Mouse (Mus musculus) MEL (cell line): ENCODE data around the gene Pip4k2b. TPM values are rescaled to one million over a fixed set of nuclear protein-coding genes. Genes with fewer than 3 reads are reported as not detected.

Experiments
- DNase-seq: peaks from one replicate; pipeline ENCODE4 v3.0.0; 2011; ENCODE audit warnings: low read depth, low spot score
- H3K27ac ChIP-seq: 2 replicates; pipeline ENCODE4 v1.5.1; 2012; ENCODE audit warnings: low read depth, mild to moderate bottlenecking, control low read depth, low read length, moderate library complexity; ENCODE audit not compliant: control insufficient read depth
- H3K27me3 ChIP-seq, 2 experiments: fragments of 150-350 bp in 1 of 2; sonication (generic) in 1 of 2; 2 replicates each; pipeline ENCODE4 v1.6.1; 2012; ENCODE audit warnings: low read length in 2 of 2, mild to moderate bottlenecking in 2 of 2, improper control_type of control experiment in 1 of 2, moderate library complexity in 1 of 2; ENCODE audit not compliant: insufficient read depth in 2 of 2, control insufficient read depth in 1 of 2
- H3K36me3 ChIP-seq, 2 experiments: 2 replicates each; pipeline ENCODE4 v1.6.1; 2012 to 2014; ENCODE audit warnings: low read length in 2 of 2, improper control_type of control experiment in 1 of 2, inconsistent platforms in 1 of 2, mild to moderate bottlenecking in 1 of 2; ENCODE audit not compliant: insufficient read depth in 2 of 2, control insufficient read depth in 1 of 2
- H3K4me1 ChIP-seq, 2 experiments: fragments of 150-350 bp in 1 of 2; sonication (generic) in 1 of 2; 2 replicates each; pipeline ENCODE4 v1.6.1; 2012; ENCODE audit warnings: low read length in 2 of 2, improper control_type of control experiment in 1 of 2, mild to moderate bottlenecking in 1 of 2; ENCODE audit not compliant: insufficient read depth in 2 of 2, control insufficient read depth in 1 of 2
- H3K4me3 ChIP-seq, 2 experiments: fragments of 150-350 bp in 1 of 2; sonication (generic) in 1 of 2; 2 replicates each; pipeline ENCODE4 v1.5.1; 2012; ENCODE audit warnings: low read depth in 2 of 2, low read length in 2 of 2, mild to moderate bottlenecking in 2 of 2, moderate library complexity in 2 of 2, control low read depth in 1 of 2, improper control_type of control experiment in 1 of 2; ENCODE audit not compliant: control insufficient read depth in 1 of 2, insufficient read depth in 1 of 2
- H3K79me2 ChIP-seq: 2 replicates; pipeline ENCODE4 v1.6.1; 2012; ENCODE audit warnings: mild to moderate bottlenecking, low read length, moderate library complexity; ENCODE audit not compliant: control insufficient read depth, poor library complexity, insufficient read depth
- H3K9ac ChIP-seq: 2 replicates; pipeline ENCODE4 v1.6.1; 2012; ENCODE audit warnings: low read depth, mild to moderate bottlenecking, control low read depth, low read length, moderate library complexity; ENCODE audit not compliant: control insufficient read depth, poor library complexity, severe bottlenecking
- H3K9me3 ChIP-seq: fragments of 150-350 bp; sonication (generic); replicated peaks from 2 replicates; pipeline ENCODE4 v1.6.1; 2012; ENCODE audit warnings: mild to moderate bottlenecking, low read length, improper control_type of control experiment, moderate library complexity; ENCODE audit not compliant: insufficient read depth
- BHLHE40 ChIP-seq: IDR thresholded peaks from 2 replicates; pipeline ENCODE4 v1.6.1; 2012; ENCODE audit warnings: low read depth, mild to moderate bottlenecking, inconsistent platforms, low read length, improper control_type of control experiment, borderline replicate concordance
- CTCF ChIP-seq, 3 experiments: IDR thresholded peaks in 2 of 3; conservative IDR thresholded peaks in 1 of 3; 2 replicates each; pipeline ENCODE4 v1.5.1; 2011 to 2012; ENCODE audit warnings: low read length in 3 of 3, low read depth in 2 of 3, mild to moderate bottlenecking in 2 of 3, improper control_type of control experiment in 1 of 3, inconsistent platforms in 1 of 3, mixed read lengths in 1 of 3, moderate library complexity in 1 of 3; ENCODE audit not compliant: control insufficient read depth in 1 of 3, insufficient read depth in 1 of 3, poor library complexity in 1 of 3, severe bottlenecking in 1 of 3
- E2F4 ChIP-seq: IDR thresholded peaks from 2 replicates; pipeline ENCODE4 v1.6.1; 2011; ENCODE audit warnings: low read depth, low read length, improper control_type of control experiment, borderline replicate concordance
- ELF1 ChIP-seq: IDR thresholded peaks from 2 replicates; pipeline ENCODE4 v1.6.1; 2014; ENCODE audit warnings: low read depth, mild to moderate bottlenecking, inconsistent platforms, low read length, improper control_type of control experiment, moderate library complexity
- EP300 ChIP-seq, 2 experiments: IDR thresholded peaks; 2 replicates each; pipeline ENCODE4 v1.6.1; 2011; ENCODE audit warnings: improper control_type of control experiment in 2 of 2, low read length in 2 of 2, low read depth in 1 of 2, mild to moderate bottlenecking in 1 of 2
- ETS1 ChIP-seq: IDR thresholded peaks from 2 replicates; pipeline ENCODE4 v1.6.1; 2012; ENCODE audit warnings: low read depth, mild to moderate bottlenecking, inconsistent platforms, low read length, improper control_type of control experiment, moderate library complexity
- MAX ChIP-seq: IDR thresholded peaks from 2 replicates; pipeline ENCODE4 v1.6.1; 2011; ENCODE audit warnings: low read length, improper control_type of control experiment
- MEF2A ChIP-seq: IDR thresholded peaks from 2 replicates; pipeline ENCODE4 v1.6.1; 2014; ENCODE audit warnings: low read depth, mild to moderate bottlenecking, inconsistent platforms, low read length, improper control_type of control experiment; ENCODE audit not compliant: poor library complexity, insufficient replicate concordance, severe bottlenecking; ENCODE audit errors: extremely low read depth
- MXI1 ChIP-seq: IDR thresholded peaks from 2 replicates; pipeline ENCODE4 v1.6.1; 2011; ENCODE audit warnings: mild to moderate bottlenecking, low read depth, low read length, improper control_type of control experiment
- MYB ChIP-seq: IDR thresholded peaks from 2 replicates; pipeline ENCODE4 v1.6.1; 2011; ENCODE audit warnings: mild to moderate bottlenecking, low read depth, low read length, improper control_type of control experiment
- NELFE ChIP-seq: IDR thresholded peaks from 2 replicates; pipeline ENCODE4 v1.6.1; 2011; ENCODE audit warnings: low read depth, low read length, improper control_type of control experiment
- NRF1 ChIP-seq: IDR thresholded peaks from 2 replicates; pipeline ENCODE4 v1.6.1; 2014; ENCODE audit warnings: low read depth, mild to moderate bottlenecking, inconsistent platforms, low read length, improper control_type of control experiment, moderate library complexity; ENCODE audit not compliant: poor library complexity, insufficient read depth, severe bottlenecking
- POLR2AphosphoS2 ChIP-seq: IDR thresholded peaks from 2 replicates; pipeline ENCODE4 v1.6.1; 2011; ENCODE audit warnings: low read length, improper control_type of control experiment
- RAD21 ChIP-seq: IDR thresholded peaks from 2 replicates; pipeline ENCODE4 v1.6.1; 2011; ENCODE audit warnings: mild to moderate bottlenecking, low read depth, low read length, improper control_type of control experiment
- RCOR1 ChIP-seq: IDR thresholded peaks from 2 replicates; pipeline ENCODE4 v1.6.1; 2012; ENCODE audit warnings: low read depth, mild to moderate bottlenecking, inconsistent platforms, low read length, improper control_type of control experiment
- SMC3 ChIP-seq: IDR thresholded peaks from 2 replicates; pipeline ENCODE4 v1.6.1; 2011; ENCODE audit warnings: low read depth, low read length, improper control_type of control experiment
- TAL1 ChIP-seq: IDR thresholded peaks from 2 replicates; pipeline ENCODE4 v1.6.1; 2012; ENCODE audit warnings: mild to moderate bottlenecking, inconsistent platforms, low read length, moderate library complexity, mixed read lengths
- TCF12 ChIP-seq: IDR thresholded peaks from 2 replicates; pipeline ENCODE4 v1.6.1; 2014; ENCODE audit warnings: low read depth, mild to moderate bottlenecking, inconsistent platforms, low read length, improper control_type of control experiment, moderate library complexity
- USF1 ChIP-seq: IDR thresholded peaks from 2 replicates; pipeline ENCODE4 v1.6.1; 2014; ENCODE audit warnings: low read depth, mild to moderate bottlenecking, inconsistent platforms, low read length, improper control_type of control experiment, moderate library complexity
- ZC3H11A ChIP-seq: IDR thresholded peaks from 2 replicates; pipeline ENCODE4 v1.6.1; 2012; ENCODE audit warnings: low read depth, mild to moderate bottlenecking, inconsistent platforms, low read length, improper control_type of control experiment
- ZNF384 ChIP-seq: IDR thresholded peaks from 2 replicates; pipeline ENCODE4 v1.6.1; 2012; ENCODE audit warnings: low read depth, mild to moderate bottlenecking, inconsistent platforms, low read length, improper control_type of control experiment
- polyA plus RNA-seq, 2 experiments: library from polyadenylated mRNA; stranded (reverse) in 1 of 2; unstranded in 1 of 2; fragments of >175 nt in 1 of 2; fragments of >200 nt in 1 of 2; gene quantifications; 2 replicates each; pipeline versions ENCODE4 v1.2.1 to v1.2.4; 2012; ENCODE audit warnings: low replicate concordance in 2 of 2, low read depth in 1 of 2; ENCODE audit not compliant: insufficient read length in 2 of 2, insufficient read depth in 1 of 2, missing spikeins in 1 of 2
- total RNA-seq: library from RNA; depleted of rRNA; stranded (reverse); fragments of 300-350 nt; gene quantifications from 2 replicates; pipeline ENCODE4 v1.2.3, GENCODE M21; 2012

Gene Pip4k2b
- total and polyA plus RNA-seq, 3 experiments = 40.2 to 57.3 (median 43.4) TPM

GRCm38 (mm10) chr11:97723709-97724108 is 20.8 kb downstream of the Pip4k2b start:
- Histone ChIP-seq H3K4me1 (no peaks in the 10 kb centered on the region; a peak in 1 of 4 replicates), H3K79me2 (no peaks in the 10 kb centered on the region), H3K4me3 (no peak overlapping the region), H3K27me3 (no peaks in the 10 kb centered on the region), H3K9me3 (no peaks in the 10 kb centered on the region), H3K36me3 (peaks cover 0 to 17% of the 10 kb centered on the region in 2 experiments; a peak in 2 of 4 replicates), H3K9ac (no peak overlapping the region), H3K27ac (no peak overlapping the region)
- no peak for DNase-seq
- no peak for TF ChIP-seq MEF2A
- no peak for TF ChIP-seq ZNF384
- TF ChIP-seq USF1 = no peak
- no peak for TF ChIP-seq ZC3H11A
- no peak for TF ChIP-seq ETS1

- peaks cover 3 to 14% of the 10 kb centered on the region in 2 experiments; a peak in 3 of 4 replicates for H3K36me3 ChIP-seq
- no peaks in the 10 kb centered on the region for H3K27me3 ChIP-seq
- TF ChIP-seq MYB (no peak), ZC3H11A (no peak), RAD21 (no peak), TCF12 (no peak), POLR2AphosphoS2 (no peak), USF1 (no peak), NRF1 (no peak), MEF2A (no peak), RCOR1 (no peak), BHLHE40 (no peak), ZNF384 (no peak), E2F4 (no peak), TAL1 (no peak), MXI1 (no peak), EP300 (IDR thresholded peaks at IDR 0.05; ENCODE audit: low read depth in 1 of 2, low read length in 2 of 2) (no peak), MAX (no peak), ELF1 (no peak), NELFE (no peak), CTCF (IDR thresholded peaks at IDR 0.05 in 2 of 3, conservative IDR thresholded peaks at IDR 0.05 in 1 of 3; ENCODE audit: control insufficient read depth in 1 of 3, insufficient read depth in 1 of 3, low read depth in 2 of 3, low read length in 3 of 3, poor library complexity in 1 of 3, severe bottlenecking in 1 of 3) (no peak), SMC3 (no peak)
- TF ChIP-seq, all 39 proteins: peak for 0
- DNase-seq = no peak
- Histone ChIP-seq H3K4me1 (peaks cover 0 to 3% of the 10 kb centered on the region in 2 experiments; a peak in 2 of 4 replicates), H3K79me2 (no peaks in the 10 kb centered on the region), H3K9ac (no peak overlapping the region), H3K27ac (no peak overlapping the region), H3K9me3 (no peaks in the 10 kb centered on the region), H3K4me3 (no peak overlapping the region)
Measured at GRCm38 (mm10) chr11:97721338-97721737, 23.2 kb downstream of the Pip4k2b start.
